Mouse (Mus musculus): Measurements from ENCODE around the gene Tifa.

- TF ChIP-seq CTCF (IDR thresholded peaks at IDR 0.05; ENCODE audit: low read depth), result peak; percentile 49
- no peak for TF ChIP-seq EP300 (optimal IDR thresholded peaks at IDR 0.05)
These were observed 48.1 kb upstream of the Tifa start for GRCm38 (mm10) chr3:127741473-127741872.

Data from stomach, postnatal 0 days (tissue).